Mouse (Mus musculus) skeletal muscle tissue, adult 2 months (tissue): ENCODE results near the gene Riox1.
"Not testable (repeated sequence)": the region's sequence is repeated elsewhere in the genome, so short reads cannot be mapped to it uniquely, and the experiment has no call there.

Experiments used
- DNase-seq: peaks from one replicate; pipeline ENCODE4 v3.0.0-alpha.2; 2012; ENCODE audit warnings: low read depth, low spot score

Gene Riox1

DNA sequence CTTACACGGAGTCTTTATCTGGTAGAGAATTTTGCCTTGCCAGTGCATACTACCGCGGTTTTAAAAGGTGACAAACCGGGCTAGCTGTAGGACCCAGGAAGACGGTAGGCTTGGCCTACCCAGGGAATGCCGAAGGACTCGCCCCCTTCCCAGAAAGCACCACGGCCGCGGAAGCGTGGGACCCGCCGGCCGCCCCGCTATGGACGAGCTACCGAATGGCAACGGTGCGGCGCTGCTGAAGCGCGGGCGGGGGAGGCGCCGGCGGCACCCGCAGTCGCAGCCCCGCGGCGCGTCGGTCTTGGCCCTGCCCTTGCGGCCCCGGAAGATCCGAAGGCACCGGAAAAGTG lies at the start of gene Riox1:
Riox1 (plus strand) TSS at position 116 of the 347 bp plus-strand sequence.
- DNase-seq: peak; percentile 74

DNA sequence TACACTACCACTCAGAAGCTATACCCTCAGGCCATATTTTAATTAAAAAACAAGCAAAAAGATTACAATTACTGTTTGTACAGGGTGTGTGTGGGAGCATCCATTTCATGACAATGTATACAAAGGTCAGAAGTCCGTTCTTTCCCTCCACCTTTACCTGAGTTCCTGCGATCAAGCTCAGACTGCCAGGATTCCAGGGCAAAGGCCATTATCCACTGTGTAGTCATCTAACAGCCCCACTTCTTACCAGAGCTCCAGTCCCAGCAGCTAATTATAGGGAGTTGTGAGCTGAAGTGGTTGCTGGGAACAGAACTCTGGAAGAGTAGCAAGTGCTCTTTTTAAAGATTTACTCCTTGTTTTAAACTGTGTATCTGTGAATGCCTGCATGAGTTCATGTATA lies 40.0 kb upstream of the Riox1 start:
- no peak for DNase-seq

DNA sequence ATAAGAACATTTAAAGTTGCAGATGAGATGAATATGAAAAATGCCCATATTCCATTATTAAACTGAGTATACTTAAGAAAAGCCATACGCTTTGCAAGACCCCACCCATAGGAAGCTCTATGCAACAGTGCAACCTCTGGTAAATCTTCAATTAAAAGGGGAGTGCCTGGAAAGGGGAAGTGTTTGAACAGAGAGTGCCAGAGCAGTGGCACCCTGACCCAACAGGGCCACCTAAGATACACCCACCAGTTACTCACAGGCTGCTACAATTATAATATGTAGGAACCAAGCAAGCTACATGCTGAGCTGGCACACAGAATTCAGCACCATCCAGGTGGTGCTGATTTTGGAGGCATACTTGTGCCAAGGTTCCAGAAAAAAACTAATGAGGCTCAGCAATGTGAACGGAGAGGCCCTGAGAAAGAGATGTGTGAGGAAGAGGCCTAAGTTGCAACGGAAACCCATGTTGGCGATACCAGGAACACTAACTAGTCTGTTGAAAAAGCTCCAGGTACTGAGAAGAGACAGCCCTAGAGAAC lies 36.1 kb upstream of the Riox1 start:
- no peak for DNase-seq

DNA sequence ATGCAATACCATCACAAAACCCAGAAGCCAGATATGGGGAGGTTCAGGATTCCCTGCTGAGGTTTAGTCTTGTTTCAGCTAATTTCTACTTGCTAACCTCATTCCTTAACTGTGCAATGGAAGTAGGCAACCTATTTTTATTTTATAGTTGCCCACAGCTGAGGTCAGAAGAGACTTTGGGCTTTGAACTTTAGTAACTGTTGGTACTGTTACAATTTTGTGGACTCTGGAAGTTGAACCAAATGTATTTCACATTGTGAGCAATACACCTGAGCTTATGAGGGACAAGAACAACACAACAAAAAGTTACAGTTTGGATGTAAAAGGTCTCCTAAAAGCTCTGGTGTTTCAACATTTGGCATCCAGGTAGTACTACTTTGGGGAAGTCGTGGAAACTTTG lies 35.6 kb upstream of the Riox1 start:
- no peak for DNase-seq

DNA sequence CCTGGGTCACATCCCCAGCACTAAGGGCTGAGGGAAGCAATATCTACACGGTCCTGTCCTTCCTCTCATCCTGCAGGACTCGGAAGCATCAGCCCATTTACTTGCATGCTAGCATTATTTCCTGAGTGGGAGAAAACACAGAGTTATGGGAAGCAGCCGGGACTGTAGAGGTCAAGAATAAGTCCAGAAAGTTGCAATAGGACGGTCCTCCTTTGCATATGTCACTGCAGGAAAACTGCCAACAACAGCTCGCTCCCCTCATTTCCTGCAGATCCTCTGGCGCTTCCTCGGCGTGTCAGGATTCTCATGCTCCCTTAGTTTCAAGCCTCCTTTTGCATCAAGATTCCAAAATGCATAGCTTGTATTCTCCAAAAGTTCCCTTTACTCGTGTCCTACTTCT lies 33.5 kb upstream of the Riox1 start:
- DNase-seq: no peak

- no peak for DNase-seq
Observed at GRCm38 (mm10) chr12:83920721-83921441, 29.5 kb upstream of the Riox1 start.

GRCm38 (mm10) chr12:83921535-83922381 lies 28.6 kb upstream of the Riox1 start, which contains the start of gene Numb:
TSS of gene Numb (minus strand) at chr12:83921934.
- DNase-seq: peak; percentile 99

- DNase-seq: no peak
Observed at GRCm38 (mm10) chr12:83922724-83923485, 27.5 kb upstream of the Riox1 start.

GRCm38 (mm10) chr12:83923486-83923859 lies 26.9 kb upstream of the Riox1 start:
- no peak for DNase-seq

DNA sequence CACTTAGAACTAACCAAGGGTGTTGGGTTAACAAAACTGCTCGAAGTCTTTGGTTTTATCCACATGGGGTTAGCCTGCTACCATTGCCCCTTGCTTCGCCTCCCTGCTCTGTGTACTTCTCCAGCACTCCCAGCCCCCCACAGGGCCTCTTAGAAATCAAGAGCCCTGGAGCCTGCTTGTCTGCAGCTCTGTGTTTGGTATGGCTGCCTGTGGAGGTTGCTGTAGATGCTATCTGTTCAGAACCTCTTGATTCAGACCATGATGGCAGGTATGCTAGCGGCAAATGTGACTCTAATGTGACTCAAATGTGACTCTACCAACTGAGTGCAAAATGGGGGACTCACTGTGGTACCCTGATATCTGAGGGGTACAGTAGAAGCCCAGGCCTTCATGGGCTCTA lies 26.1 kb upstream of the Riox1 start:
- DNase-seq: no peak

GRCm38 (mm10) chr12:83925160-83925703 lies 25.2 kb upstream of the Riox1 start:
- DNase-seq: no peak

- DNase-seq: no peak
Observed at GRCm38 (mm10) chr12:83926061-83926460, 24.3 kb upstream of the Riox1 start.

DNA sequence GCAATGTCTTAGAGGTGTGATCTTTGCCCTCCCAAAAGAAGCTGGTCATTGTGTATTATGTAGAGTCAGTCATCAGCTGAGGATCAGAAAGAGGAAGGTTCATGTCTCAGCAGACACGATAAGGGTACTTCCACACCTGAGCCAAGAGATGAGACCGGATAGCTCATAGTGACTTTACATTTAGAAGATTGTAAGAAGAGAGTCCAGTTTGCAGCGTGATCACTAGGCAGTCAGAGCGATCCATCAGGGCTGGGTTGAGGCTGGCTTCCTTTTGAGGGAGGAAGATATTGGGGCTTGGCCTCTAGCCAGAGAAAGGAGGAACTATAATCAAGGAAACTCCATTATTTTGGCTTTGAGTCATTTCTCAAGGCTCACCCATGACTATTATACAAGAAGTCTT lies 22.7 kb upstream of the Riox1 start:
- DNase-seq: no peak

DNA sequence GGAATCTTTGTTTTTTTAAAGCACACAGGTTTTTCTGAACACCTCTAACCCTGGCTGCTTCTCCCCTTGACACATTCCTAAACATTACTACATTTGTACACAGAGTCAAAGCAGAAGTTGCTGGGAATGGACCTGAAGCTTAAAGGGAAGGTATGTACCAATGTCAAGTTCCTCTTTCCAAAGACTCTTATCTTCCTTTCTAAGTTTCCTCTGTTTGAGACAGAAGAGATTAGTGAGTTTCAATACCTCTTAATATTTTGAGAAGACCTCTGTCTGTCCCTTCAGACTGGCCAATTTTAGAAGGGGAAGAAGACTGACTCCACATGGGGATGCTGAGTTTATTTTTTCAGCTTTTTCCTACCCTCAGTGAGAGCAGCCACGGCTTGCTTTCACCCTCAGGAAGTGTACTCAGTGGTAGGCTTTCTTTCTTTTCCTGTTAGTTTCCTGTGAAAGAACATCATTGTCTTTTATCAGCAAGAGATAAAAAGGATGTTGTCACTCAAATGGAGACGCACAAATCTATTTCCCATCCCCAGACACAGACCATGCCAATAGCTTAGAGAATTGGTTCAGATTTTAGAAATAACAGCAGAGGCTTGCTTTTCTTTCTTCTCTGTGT lies 21.1 kb upstream of the Riox1 start:
- no peak for DNase-seq

DNA sequence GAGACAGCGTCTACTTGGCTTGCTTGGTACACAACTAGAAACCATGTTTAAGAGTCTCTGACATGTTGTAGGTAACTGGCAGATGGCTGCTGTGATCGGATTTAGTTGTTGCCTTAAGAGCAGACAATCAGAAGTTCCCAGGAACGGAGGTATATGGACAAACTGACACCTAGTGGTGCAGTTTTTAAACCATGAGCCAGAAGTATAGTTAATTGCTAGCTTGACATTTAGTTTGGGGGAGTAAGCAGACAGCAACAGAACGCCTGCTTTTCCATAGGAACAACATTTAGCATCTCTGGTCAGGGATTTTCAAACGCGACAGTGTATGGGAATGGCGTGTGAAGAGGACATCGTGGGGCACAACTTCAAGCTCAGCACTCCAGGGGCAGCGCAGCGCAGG lies 12.8 kb upstream of the Riox1 start:
- DNase-seq: no peak

DNA sequence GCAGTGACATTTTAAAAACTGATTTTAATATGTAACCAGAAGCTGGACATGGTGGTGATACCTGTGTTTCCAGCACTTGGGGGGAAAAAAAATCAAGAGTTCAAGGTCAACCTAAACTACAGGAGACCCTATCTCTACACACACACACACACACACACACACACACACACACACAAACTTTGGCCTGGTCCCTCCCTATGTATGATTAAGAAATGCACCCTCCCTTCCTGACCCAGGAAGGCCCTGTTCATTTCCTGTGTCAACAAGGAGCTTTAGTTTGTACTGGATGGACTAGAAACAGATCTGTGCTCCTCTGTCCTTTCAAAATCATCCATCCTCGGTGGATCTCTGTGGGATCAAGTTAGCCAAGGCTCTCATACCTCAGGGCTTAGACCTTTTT lies 11.8 kb upstream of the Riox1 start:
- not testable (repeated sequence) for DNase-seq

DNA sequence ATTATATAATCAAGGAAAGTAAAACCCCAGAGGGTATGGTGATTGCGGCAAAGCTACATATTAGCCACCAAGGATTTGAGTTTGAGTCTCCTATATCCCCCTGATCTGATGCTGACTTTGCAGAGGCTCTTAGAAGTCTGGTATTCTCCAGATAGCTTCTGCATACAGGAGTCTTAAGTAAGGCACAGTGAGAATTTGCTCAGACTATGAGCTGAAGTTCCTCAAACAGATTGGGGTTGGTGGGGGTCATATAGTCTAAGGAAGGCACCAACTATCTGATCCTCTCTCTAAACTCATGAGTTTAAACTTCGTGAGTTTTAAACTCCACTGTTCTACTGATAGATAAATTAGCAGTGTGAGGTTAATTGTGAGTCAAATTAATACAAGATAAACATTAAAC lies 11.1 kb upstream of the Riox1 start:
- DNase-seq: no peak

- no peak for DNase-seq
Observed at GRCm38 (mm10) chr12:83940031-83940430, 10.4 kb upstream of the Riox1 start.

GRCm38 (mm10) chr12:83941938-83942337 lies 8.5 kb upstream of the Riox1 start:
- DNase-seq: no peak

GRCm38 (mm10) chr12:83947260-83947811 lies 3.1 kb upstream of the Riox1 start:
- no peak for DNase-seq

GRCm38 (mm10) chr12:83949043-83949442 lies 1.4 kb upstream of the Riox1 start:
- no peak for DNase-seq
